Mouse (Mus musculus) heart, postnatal 25 days (tissue): Measurements from ENCODE around the gene Fggy. TPM values are rescaled to one million over a fixed set of nuclear protein-coding genes. Genes with fewer than 3 reads are reported as not detected.

Source experiments
- DNase-seq: peaks from one replicate; pipeline ENCODE4 v3.0.0; 2022; ENCODE audit warnings: low spot score
- intact Hi-C: fragments of 180-260 bp; cut with DNase I; formaldehyde crosslinking; loops from one replicate; pipeline ENCODE4 v1.15.1; 2025
- total RNA-seq, 2 experiments: library from RNA; stranded (reverse); gene quantifications; 2 replicates each; pipeline ENCODE4 v1.2.3; 2021

The Fggy gene
- total RNA-seq, 2 experiments from 2014 or later = 4.6 to 7.8 TPM

DNA sequence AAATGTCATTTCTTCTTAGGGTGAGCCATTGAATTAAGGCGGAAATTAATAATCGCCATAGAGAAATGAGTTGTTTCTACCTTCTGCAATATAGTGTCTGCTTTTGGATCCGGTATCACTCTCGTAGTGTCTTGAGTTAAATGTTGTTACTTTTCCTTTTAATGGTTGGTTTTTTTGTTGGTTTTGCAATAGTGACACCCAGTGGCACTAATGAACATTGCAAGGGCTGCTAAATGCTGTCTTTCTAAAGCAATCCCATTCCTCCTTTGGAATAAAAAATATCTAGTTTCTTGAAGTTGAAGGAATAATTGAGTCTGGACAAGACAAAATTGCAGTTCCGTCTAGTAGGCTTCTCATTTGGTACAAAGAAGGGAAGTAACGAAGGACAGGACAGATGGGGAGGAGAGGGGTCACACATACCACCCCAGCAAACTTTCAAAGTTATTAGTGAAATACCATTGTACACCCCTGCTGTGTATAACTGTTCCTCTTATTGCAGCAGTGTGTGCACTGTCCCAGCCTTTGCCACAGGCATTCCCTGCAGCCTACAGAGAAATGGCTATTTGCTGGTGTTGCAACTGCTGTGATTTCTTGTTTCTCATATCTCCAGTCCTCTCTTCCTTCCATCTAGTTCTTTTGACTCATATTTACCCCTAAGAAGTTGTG, 314.0 kb downstream of the Fggy start:
- no peak for DNase-seq
- intact Hi-C loops = loop anchor here (1.0 to 5.0 kb wide), 3 partner anchors 584 to 863 kb away; partner anchors contain the start of gene Jun

GRCm38 (mm10) chr4:95875896-95876295, 318.6 kb downstream of the Fggy start:
- intact Hi-C loops = no loop called here

GRCm38 (mm10) chr4:95877436-95877835, 320.1 kb downstream of the Fggy start:
- intact Hi-C loops = no loop called here

More at GRCm38 (mm10) chr4:95875896-95876295, 318.6 kb downstream of the Fggy start:
- no peak for DNase-seq

DNA sequence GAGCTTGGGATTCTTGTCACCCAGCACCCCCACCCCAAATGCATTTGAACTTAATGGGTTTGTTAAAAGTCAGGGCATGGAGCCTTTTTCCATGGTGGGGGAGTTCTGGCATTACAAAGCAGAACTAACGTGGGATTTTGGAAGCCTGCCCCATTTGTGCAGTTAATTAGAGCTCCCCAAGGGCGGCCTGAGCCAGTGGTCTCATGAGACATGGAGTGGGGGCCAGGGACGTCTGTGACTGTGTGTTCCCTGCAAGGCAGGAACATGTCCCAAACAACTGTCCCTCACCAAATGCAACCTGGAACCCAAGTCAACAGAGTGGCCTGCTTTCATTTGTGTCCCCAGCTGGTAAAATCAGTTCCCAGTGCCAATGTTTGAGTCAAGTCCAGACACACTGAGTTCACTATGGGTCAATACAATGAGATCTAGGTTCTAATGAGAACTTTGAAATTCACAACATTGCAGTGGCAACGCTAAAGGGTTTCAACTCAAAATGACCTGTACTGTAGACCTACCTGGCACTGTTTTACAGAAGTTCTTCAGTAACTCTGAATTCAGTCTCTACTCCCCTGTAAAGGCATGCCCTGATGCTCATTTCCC, 324.5 kb downstream of the Fggy start:
- DNase-seq = no peak
- intact Hi-C loops = no loop called here

More at GRCm38 (mm10) chr4:95877436-95877835, 320.1 kb downstream of the Fggy start:
- DNase-seq = no peak

DNA sequence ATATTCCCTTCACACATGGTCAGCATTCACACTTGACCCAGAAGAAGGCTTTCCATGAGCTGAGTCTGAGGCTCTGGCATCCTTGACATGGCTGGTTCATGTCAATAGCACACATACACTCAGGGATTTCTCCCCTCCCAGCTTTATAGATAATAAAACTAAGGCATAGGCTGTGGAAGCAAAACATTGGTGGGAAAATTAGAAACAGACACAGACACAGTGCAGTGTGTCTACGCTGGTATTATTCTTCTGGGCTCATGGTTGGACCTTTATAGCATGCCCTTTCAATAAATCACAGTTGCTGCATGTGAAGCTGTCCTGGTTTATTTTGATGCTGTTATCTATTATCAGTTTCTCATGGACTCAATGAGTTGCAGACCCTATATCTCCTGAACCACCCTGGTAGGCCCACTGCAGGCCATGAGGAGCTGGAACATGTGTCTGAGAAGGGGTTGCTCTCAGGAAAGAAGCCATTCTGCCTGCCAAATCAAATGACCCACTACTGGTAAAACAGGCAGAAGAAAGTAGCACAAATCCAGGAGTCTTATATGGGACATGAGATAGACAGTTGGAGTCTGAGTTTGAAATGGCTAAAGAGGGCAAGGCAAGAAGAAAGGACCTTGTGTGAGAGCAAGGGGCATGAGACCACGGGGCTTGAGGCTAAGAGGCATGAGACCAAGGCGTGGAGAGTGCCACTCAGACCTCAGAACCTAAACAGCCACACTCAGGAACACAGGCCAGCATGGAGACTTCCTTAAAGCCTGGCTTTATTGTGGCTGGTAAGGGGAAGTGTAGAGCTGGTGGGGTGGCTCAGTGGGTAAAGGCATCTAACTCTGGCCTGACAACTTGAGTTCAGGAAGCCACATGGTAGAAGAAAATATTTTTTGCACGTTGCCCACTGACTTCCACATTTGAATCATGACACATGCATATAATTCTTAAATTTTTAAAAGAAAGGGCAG, 327.2 kb downstream of the Fggy start:
- DNase-seq = no peak
- intact Hi-C loops = no loop called here

- intact Hi-C loops = no loop called here
- no peak for DNase-seq
Measured at GRCm38 (mm10) chr4:95895199-95895754, 338.0 kb downstream of the Fggy start.

DNA sequence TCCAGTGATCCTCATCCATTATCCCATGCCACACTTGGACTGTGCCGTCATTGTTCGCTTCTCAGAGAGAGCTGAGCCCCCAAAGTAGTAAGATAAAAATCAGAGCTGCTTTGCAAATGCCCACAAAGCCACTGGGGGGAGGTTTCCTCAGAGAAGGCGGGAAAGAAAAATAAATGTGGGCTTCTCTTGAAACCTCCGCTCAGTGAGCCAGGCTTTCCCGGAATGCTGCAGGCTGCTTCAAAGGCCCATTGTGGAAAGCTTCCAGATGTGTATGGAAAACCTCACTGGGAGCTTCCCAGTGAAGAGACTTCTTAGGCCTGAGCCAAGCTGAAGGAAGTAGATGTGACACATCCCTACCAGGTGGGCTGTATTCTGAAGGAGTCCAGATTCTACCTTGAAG, 339.3 kb downstream of the Fggy start:
- no peak for DNase-seq
- intact Hi-C loops = no loop called here

GRCm38 (mm10) chr4:95897236-95897874, 340.0 kb downstream of the Fggy start:
- no peak for DNase-seq

DNA sequence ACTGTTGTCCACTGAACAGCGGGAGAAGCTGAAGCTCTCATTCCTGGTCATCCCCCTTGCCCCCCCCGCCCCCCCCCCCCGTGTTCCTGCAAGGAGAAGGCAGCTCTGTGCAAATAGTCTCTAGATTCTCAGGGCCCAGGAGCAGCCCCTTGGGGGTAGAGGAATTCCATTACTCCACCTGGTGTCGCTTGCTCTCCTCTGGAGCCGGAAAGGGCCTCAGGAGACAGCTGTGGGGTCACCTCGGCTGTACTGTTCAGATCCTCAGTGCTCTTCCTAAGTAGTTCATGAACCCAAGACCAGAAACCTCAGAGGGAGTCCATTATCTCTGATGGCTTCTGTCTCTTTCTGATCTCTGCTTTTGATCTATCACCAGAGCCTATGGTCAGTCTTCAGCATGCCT, 341.4 kb downstream of the Fggy start:
- intact Hi-C loops = no loop called here
- DNase-seq = no peak

More at GRCm38 (mm10) chr4:95897236-95897874, 340.0 kb downstream of the Fggy start:
- intact Hi-C loops = no loop called here

- DNase-seq = no peak
- intact Hi-C loops = no loop called here
Measured at GRCm38 (mm10) chr4:95899926-95900712, 342.8 kb downstream of the Fggy start.

DNA sequence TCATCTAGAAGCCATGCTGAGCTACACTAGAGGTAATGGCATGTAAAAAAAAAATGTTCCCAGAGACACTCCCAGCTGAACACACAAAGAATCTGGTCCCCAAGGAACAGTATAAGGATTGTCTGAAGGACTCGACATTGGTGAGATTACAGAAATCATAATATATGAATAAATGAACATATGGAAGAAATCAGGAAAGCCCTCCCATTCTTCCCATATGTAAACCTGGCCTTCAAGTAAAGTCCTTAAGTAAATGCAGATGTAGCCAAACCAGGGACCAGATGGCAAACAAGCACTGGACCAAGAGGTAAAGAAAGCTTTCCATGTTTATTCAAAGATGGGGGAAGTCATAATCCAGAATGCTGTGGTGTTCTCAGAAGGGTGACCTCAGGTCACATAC, 343.5 kb downstream of the Fggy start:
- no peak for DNase-seq
- intact Hi-C loops = no loop called here

DNA sequence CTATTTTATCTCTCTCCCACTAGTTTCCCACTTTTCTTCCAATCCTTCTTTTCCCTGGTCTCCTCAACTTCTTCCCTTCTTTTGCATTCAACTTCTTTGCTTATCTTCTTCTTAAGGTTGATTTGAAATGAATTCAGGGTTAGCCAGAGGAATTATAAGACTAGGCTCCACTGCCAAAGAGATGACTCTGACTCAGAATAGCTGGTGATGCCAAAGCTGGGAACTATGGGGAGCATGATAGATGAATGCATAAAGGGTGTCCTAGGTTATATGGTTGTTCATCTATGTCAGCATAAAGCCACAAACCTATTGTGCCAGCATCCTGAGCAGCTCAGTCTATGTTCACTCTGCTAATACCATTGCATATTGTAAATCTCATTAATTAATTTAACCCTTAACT, 348.8 kb downstream of the Fggy start:
- DNase-seq = no peak
- intact Hi-C loops = no loop called here

- no peak for DNase-seq
- intact Hi-C loops = no loop called here
Measured at GRCm38 (mm10) chr4:95909689-95910654, 352.7 kb downstream of the Fggy start.

GRCm38 (mm10) chr4:95913026-95913425, 355.7 kb downstream of the Fggy start:
- intact Hi-C loops = no loop called here
- DNase-seq = no peak

GRCm38 (mm10) chr4:95915628-95916579, 358.6 kb downstream of the Fggy start:
- DNase-seq = no peak
- intact Hi-C loops = no loop called here

- DNase-seq = no peak
- intact Hi-C loops = no loop called here
Measured at GRCm38 (mm10) chr4:95917703-95918102, 360.4 kb downstream of the Fggy start.

DNA sequence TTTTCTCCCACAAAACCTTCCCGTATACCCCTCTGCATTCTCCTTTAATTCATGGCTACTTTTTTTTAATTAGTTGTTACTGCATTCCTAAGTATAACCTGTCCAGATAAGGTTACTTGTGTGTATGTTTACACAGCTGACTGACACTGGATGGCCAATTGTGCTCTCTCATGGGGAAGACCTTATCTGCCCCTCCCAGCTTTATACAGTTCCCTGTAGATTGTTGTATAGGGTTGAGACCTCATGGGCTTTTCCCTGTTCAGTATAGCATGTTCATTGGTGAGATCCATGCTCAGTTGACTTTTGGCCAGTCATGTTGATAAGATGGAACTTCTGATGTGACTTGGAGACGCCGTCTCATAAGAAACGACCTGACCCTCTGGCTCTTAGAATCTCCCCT, 363.1 kb downstream of the Fggy start:
- intact Hi-C loops = loop anchor here (10.0 kb wide), 1 partner anchor 1256 kb away; no protein-coding TSS in a partner anchor
- DNase-seq = no peak
